Mouse (Mus musculus) liver, embryonic 15.5 days (tissue): ENCODE measurements around the gene Gart. TPM values are rescaled to one million over a fixed set of nuclear protein-coding genes. Genes with fewer than 3 reads are reported as not detected.

Experiments used
- ATAC-seq: fragments of 200-750 bp; cut with Nextera tagmentation; 2 replicates; pipeline ENCODE4 v1.8.0; 2017; ENCODE audit warnings: moderate number of reproducible peaks, mild to moderate bottlenecking, moderate library complexity; ENCODE audit not compliant: insufficient read depth
- H3K27ac ChIP-seq: fragments of 300-500 bp; sonication (generic); replicated peaks from 2 replicates; pipeline ENCODE4 v1.5.1; 2015; ENCODE audit warnings: mild to moderate bottlenecking, inconsistent platforms
- H3K27me3 ChIP-seq: fragments of 300-500 bp; sonication (generic); 2 replicates; pipeline ENCODE4 v1.6.1; 2015; ENCODE audit warnings: mild to moderate bottlenecking, inconsistent platforms
- H3K36me3 ChIP-seq: fragments of 300-500 bp; sonication (generic); replicated peaks from 2 replicates; pipeline ENCODE4 v1.6.1; 2015; ENCODE audit warnings: moderate library complexity, mild to moderate bottlenecking, inconsistent platforms
- H3K4me1 ChIP-seq: fragments of 300-500 bp; sonication (generic); replicated peaks from 2 replicates; pipeline ENCODE4 v1.6.1; 2015; ENCODE audit warnings: inconsistent platforms
- H3K4me2 ChIP-seq: fragments of 300-500 bp; sonication (generic); 2 replicates; pipeline ENCODE4 v1.6.1; 2015; ENCODE audit warnings: moderate library complexity, mild to moderate bottlenecking, inconsistent platforms
- H3K4me3 ChIP-seq: fragments of 300-500 bp; sonication (generic); replicated peaks from 2 replicates; pipeline ENCODE4 v1.5.1; 2015; ENCODE audit warnings: mild to moderate bottlenecking, inconsistent platforms
- H3K9ac ChIP-seq: fragments of 300-500 bp; sonication (generic); 2 replicates; pipeline ENCODE4 v1.6.1; 2015; ENCODE audit warnings: moderate library complexity, mild to moderate bottlenecking, inconsistent platforms
- H3K9me3 ChIP-seq: fragments of 300-500 bp; sonication (generic); replicated peaks from 2 replicates; pipeline ENCODE4 v1.6.1; 2016; ENCODE audit warnings: inconsistent platforms
- WGBS: fragments of 180-500 bp; shearing (Covaris S2); methylation state at CpG from one replicate; pipeline ENCODE4 v1.1.7; 2015; ENCODE audit warnings: mixed read lengths; ENCODE audit not compliant: insufficient replicate concordance; 5-methylcytosine and 5-hydroxymethylcytosine counted together
- polyA plus RNA-seq: library from polyadenylated mRNA; unstranded; fragments of >200 nt; fragmentation: Nextera tagmentation; extraction: Ambion mirVana; gene quantifications from 2 replicates; pipeline ENCODE4 v1.2.1, GENCODE M21; 2015

Gene Gart
- polyA plus RNA-seq, 1 experiment from 2014 or later = 65.8 TPM

DNA sequence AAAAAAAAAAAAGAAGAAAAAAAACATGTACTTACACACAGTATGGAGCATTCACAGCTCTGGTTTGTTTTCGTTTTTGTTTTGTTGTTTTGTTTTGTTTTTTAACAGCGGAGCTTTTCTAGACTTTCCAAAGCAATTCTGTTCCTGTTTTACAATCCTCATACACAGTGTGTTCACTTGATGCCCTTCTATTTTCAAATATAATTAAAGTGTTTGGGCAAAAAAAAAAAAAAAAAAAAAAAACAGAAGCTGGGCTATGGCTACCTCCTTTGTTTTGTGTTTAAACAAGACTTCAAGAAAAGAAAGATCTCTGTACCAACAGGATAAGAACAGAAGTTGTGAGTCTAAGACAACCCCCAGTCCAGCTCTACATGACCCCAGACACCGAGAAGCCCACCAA lies 58.0 kb downstream of the Gart start:
- WGBS = 74% methylated on average over 3 of the region's 3 CpGs
- no peaks in the 10 kb centered on the region for H3K9me3 ChIP-seq
- no peaks in the 10 kb centered on the region for H3K27me3 ChIP-seq
- H3K4me1 ChIP-seq = peaks cover 17% of the 10 kb centered on the region
- H3K36me3 ChIP-seq = peaks cover 5% of the 10 kb centered on the region; the same call in 1 of the 2 replicates
- H3K4me2 ChIP-seq = no peak overlapping the region
- no peak overlapping the region for H3K9ac ChIP-seq
- H3K4me3 ChIP-seq = no peak overlapping the region
- H3K27ac ChIP-seq = no peak overlapping the region
- ATAC-seq = no peak

GRCm38 (mm10) chr16:91587730-91588453 lies 58.9 kb downstream of the Gart start:
- Histone ChIP-seq H3K27me3 (no peaks in the 10 kb centered on the region), H3K4me1 (peaks cover 15% of the 10 kb centered on the region), H3K27ac (no peak overlapping the region), H3K9ac (no peak overlapping the region), H3K9me3 (no peaks in the 10 kb centered on the region), H3K36me3 (peaks cover 5% of the 10 kb centered on the region; the same call in 1 of the 2 replicates), H3K4me3 (no peak overlapping the region), H3K4me2 (no peak overlapping the region)
- ATAC-seq = no peak
- 57% methylated on average over 6 of the region's 6 CpGs for WGBS

DNA sequence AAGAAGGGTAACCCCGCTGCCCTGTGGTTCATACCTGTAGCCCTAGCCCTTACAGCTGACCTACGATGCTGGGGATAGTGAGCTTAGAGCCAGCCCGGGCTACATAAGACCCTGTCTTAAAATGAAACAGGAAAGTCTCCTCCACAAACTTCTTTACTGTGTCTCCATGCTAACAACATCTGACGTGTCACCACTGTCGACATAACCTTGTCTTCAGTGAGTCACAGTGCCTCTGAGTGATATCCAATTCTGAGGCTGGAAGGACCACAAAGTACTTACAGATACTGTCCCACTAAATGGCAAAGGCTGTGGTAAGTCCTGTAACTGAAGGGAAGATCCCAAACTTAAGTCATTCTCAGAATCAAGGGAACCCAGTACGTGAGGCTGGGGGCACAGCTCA lies 60.5 kb downstream of the Gart start:
- Histone ChIP-seq H3K9me3 (no peaks in the 10 kb centered on the region), H3K27ac (no peak overlapping the region), H3K4me2 (no peak overlapping the region), H3K4me1 (peaks cover 7% of the 10 kb centered on the region), H3K36me3 (0 out of 2 replicates have a peak, but pooled peaks cover 6% of the 10 kb centered on the region), H3K9ac (no peak overlapping the region), H3K4me3 (no peak overlapping the region), H3K27me3 (no peaks in the 10 kb centered on the region)
- 72% methylated on average over 6 of the region's 6 CpGs for WGBS
- no peak for ATAC-seq

- no peak overlapping the region for H3K4me3 ChIP-seq
- 0 out of 2 replicates have a peak, but pooled peaks cover 10% of the 10 kb centered on the region for H3K36me3 ChIP-seq
- H3K27me3 ChIP-seq = no peaks in the 10 kb centered on the region
- no peak overlapping the region for H3K27ac ChIP-seq
- no peaks in the 10 kb centered on the region for H3K9me3 ChIP-seq
- H3K9ac ChIP-seq = no peak overlapping the region
- H3K4me2 ChIP-seq = no peak overlapping the region
- ATAC-seq = no peak
- 72% methylated on average over 5 of the region's 5 CpGs for WGBS
- H3K4me1 ChIP-seq = peaks cover 7% of the 10 kb centered on the region
These were observed 61.1 kb downstream of the Gart start for GRCm38 (mm10) chr16:91585617-91586016.

DNA sequence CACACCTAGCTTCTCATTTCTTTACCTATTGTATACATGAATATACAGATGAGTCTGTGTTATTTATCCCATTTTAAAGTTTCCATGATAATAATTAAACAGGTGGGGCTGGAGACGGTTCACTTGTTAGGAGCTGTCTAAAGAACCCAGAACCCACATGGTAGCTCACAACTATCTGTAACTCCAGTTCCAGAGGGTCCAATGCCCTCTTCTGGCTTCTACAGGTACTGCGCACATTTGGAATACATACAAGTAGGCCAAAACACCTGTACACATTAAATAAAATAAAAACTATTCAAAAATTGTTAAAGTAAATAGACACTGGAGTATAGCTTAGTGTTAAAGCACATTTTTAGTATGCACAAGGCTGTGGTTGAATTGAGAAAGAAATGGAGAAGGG lies 64.4 kb downstream of the Gart start:
- Histone ChIP-seq H3K36me3 (0 out of 2 replicates have a peak, but pooled peaks cover 10% of the 10 kb centered on the region), H3K27ac (no peak overlapping the region), H3K4me2 (no peak overlapping the region), H3K4me1 (no peaks in the 10 kb centered on the region), H3K9me3 (no peaks in the 10 kb centered on the region), H3K9ac (no peak overlapping the region), H3K27me3 (no peaks in the 10 kb centered on the region), H3K4me3 (no peak overlapping the region)
- 47% methylated on average over 2 of the region's 2 CpGs for WGBS
- ATAC-seq = no peak

GRCm38 (mm10) chr16:91578980-91579720 lies 67.6 kb downstream of the Gart start:
- no peak overlapping the region for H3K4me2 ChIP-seq
- no peak overlapping the region for H3K4me3 ChIP-seq
- no peaks in the 10 kb centered on the region for H3K4me1 ChIP-seq
- 73% methylated on average over 14 of the region's 14 CpGs for WGBS
- H3K27me3 ChIP-seq = no peaks in the 10 kb centered on the region
- 0 out of 2 replicates have a peak, but pooled peaks cover 5% of the 10 kb centered on the region for H3K36me3 ChIP-seq
- H3K9ac ChIP-seq = no peak overlapping the region
- no peak overlapping the region for H3K27ac ChIP-seq
- no peaks in the 10 kb centered on the region for H3K9me3 ChIP-seq
- ATAC-seq = no peak

DNA sequence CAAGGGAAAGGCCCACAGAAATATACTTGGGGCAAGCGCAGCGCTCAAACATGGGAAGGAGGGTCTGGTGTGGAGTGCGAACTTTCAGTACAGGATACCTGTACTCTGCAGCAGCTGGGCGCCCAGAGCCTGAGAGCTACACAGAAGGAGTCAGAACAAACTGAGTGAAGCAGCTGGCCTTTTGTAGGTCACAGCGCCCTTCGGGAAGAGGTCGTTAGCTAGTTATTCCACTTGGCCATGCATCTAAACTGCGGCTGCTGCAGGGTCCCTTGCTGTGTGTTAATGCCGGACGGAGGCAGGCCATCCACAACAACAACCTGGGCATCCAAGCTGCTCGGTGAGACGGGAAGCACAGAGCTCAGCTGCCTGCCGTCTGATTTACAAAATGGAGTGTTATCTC lies 71.6 kb downstream of the Gart start:
- ATAC-seq = no peak
- 71% methylated on average over 13 of the region's 13 CpGs for WGBS

More for the DNA sequence above, 71.6 kb downstream of the Gart start:
- Histone ChIP-seq H3K9me3 (no peaks in the 10 kb centered on the region), H3K36me3 (no peaks in the 10 kb centered on the region), H3K4me2 (no peak overlapping the region), H3K4me1 (no peaks in the 10 kb centered on the region; the same call in 1 of the 2 replicates), H3K27me3 (peaks cover 4% of the 10 kb centered on the region; the same call in 1 of the 2 replicates), H3K4me3 (no peak overlapping the region), H3K9ac (no peak overlapping the region), H3K27ac (no peak overlapping the region)

Other genes starting within 250 kb of the Gart start
- 29.9 and 34.7 TPM in 2 replicates for gene Il10rb, start 240.8 kb downstream of the Gart start, polyA plus RNA-seq
- gene Ifnar1, start 161.7 kb downstream of the Gart start, polyA plus RNA-seq = 19.4 and 21.6 TPM in 2 replicates
- gene Ifngr2, start 99.9 kb downstream of the Gart start, polyA plus RNA-seq = 16.1 and 17.1 TPM in 2 replicates
- gene Tmem50b, start 49.2 kb downstream of the Gart start, polyA plus RNA-seq = 6.8 and 7.4 TPM in 2 replicates
- gene Dnajc28, start 27.9 kb downstream of the Gart start, polyA plus RNA-seq = 1.7 and 2.1 TPM in 2 replicates
- 36.7 and 39.5 TPM in 2 replicates for gene Son, start 554 bp upstream of the Gart start, polyA plus RNA-seq
- 32.8 and 34.7 TPM in 2 replicates for gene Donson, start 41.8 kb upstream of the Gart start, polyA plus RNA-seq
- 33.5 and 33.7 TPM in 2 replicates for gene Cryzl1, start 82.0 kb upstream of the Gart start, polyA plus RNA-seq
- 46.4 and 50.4 TPM in 2 replicates for gene Itsn1, start 82.3 kb upstream of the Gart start, polyA plus RNA-seq